Mouse (Mus musculus) WW6 (cell line): ENCODE measurements at regions not wholly inside any gene's neighbourhood (a gene's known extent, or its start where the extent isn't known, plus 50 kb on each side); places are given as distances from the start of the nearest gene placed in this dataset.

Experiments used
- DNase-seq: peaks from one replicate; pipeline ENCODE4 v3.0.0-alpha.2; 2013; ENCODE audit warnings: low read depth, low spot score

DNA sequence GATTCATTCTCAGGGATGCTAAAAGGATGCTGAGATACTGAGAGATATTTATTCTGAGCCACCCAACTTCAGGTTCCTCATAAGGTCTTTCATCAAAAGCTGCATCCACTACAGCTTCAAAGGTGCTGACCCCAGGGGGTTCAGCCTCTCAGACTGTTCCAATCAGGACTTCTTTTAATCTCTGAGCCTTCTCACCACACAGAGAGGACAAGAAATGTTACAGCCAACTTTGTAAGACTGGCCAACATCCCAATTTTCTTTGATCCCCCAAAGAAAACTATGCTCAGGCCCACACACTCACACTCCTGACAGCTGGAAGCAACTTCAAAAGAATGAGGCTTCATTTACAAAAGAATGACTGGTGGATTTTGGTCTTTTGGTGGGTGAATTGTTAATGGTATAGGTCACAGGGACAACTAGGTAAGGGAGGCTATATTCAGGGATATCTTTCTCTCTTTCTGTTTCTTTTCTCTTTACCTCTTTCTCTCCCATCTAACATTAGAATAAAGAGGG is 328.2 kb downstream of the Snca start:
- DNase-seq: peak; percentile 9
